Mouse (Mus musculus) forebrain, embryonic 11.5 days (tissue): ENCODE data around the gene Foxp4. TPM values are rescaled to one million over a fixed set of nuclear protein-coding genes. Genes with fewer than 3 reads are reported as not detected.

Source experiments
- ATAC-seq: fragments of 200-750 bp; cut with Nextera tagmentation; replicated peaks from 2 replicates; pipeline ENCODE4 v1.8.0; 2017; ENCODE audit warnings: moderate TSS enrichment; ENCODE audit not compliant: low FRiP score
- DNase-seq: peaks from one replicate; pipeline ENCODE4 v3.0.0-alpha.2; 2017; ENCODE audit warnings: low spot score
- H3K27ac ChIP-seq: fragments of 300-500 bp; sonication (generic); 2 replicates; pipeline ENCODE4 v1.5.1; 2014; ENCODE audit warnings: low read depth, low read length
- H3K27me3 ChIP-seq: fragments of 300-500 bp; sonication (generic); 2 replicates; pipeline ENCODE4 v1.6.1; 2014; ENCODE audit warnings: mild to moderate bottlenecking, low read length, mixed read lengths; ENCODE audit not compliant: control insufficient read depth, insufficient read depth
- H3K36me3 ChIP-seq: fragments of 300-500 bp; sonication (generic); 2 replicates; pipeline ENCODE4 v1.6.1; 2014; ENCODE audit warnings: mild to moderate bottlenecking, low read length, moderate library complexity, mixed read lengths; ENCODE audit not compliant: control insufficient read depth, insufficient read depth
- H3K4me1 ChIP-seq: fragments of 300-500 bp; sonication (generic); replicated peaks from 2 replicates; pipeline ENCODE4 v1.6.1; 2014; ENCODE audit warnings: low read length, mixed read lengths; ENCODE audit not compliant: control insufficient read depth, insufficient read depth
- H3K4me2 ChIP-seq: fragments of 300-500 bp; sonication (generic); 2 replicates; pipeline ENCODE4 v1.6.1; 2014; ENCODE audit warnings: low read depth, mild to moderate bottlenecking, low read length, moderate library complexity, mixed read lengths; ENCODE audit not compliant: severe bottlenecking
- H3K4me3 ChIP-seq: fragments of 300-500 bp; sonication (generic); 2 replicates; pipeline ENCODE4 v1.5.1; 2014; ENCODE audit warnings: low read depth, low read length
- H3K9ac ChIP-seq: fragments of 300-500 bp; sonication (generic); 2 replicates; pipeline ENCODE4 v1.6.1; 2014; ENCODE audit warnings: low read length
- H3K9me3 ChIP-seq: fragments of 300-500 bp; sonication (generic); 2 replicates; pipeline ENCODE4 v1.6.1; 2016; ENCODE audit warnings: low read length, mixed read lengths; ENCODE audit not compliant: control insufficient read depth
- WGBS: fragments of 180-500 bp; shearing (Covaris S2); extraction: QIAGEN DNeasy Blood & Tissue Kit; methylation state at CpG from one replicate; pipeline ENCODE4 v1.1.7; 2014; 5-methylcytosine and 5-hydroxymethylcytosine counted together
- polyA plus RNA-seq: library from polyadenylated mRNA; unstranded; fragments of >200 nt; fragmentation: Nextera tagmentation; extraction: Ambion mirVana; gene quantifications from 2 replicates; pipeline ENCODE4 v1.2.1, GENCODE M21; 2014

Gene Foxp4
- polyA plus RNA-seq, 1 experiment from 2014 or later = 26.1 TPM

DNA sequence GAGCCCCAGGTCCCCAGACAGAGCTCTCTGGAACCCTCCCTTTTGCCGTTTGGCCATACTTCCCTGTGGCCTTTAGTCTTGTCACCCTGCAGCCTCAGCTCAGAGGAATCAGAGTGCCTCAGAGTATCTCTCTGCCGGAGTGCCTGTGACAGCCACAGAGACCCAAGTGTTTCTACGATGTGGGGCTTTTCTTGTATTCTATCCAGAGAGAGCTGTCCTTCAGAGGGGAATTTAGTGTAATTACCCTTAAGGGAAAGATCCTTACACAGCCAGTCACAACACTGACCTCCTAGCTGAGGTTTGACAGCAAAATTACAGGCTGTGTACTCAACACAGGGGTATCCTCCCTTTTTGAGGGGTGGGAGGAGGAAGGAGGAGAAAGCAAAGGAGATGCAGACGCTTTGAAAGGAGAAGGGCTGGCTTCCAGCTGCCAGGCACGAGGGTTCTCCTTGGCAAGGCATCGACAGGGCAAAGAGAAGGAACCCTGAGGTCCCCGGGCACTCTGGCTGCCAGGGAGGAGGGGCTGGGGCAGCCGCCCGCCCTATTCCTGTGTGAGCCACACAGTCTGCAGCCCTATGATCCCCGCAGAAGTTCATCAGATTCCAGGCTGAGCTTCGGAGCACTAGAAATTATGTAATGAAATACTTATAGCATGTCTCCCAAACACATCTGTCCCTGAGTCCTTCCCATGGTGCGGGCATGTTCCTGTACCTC is 28.1 kb upstream of the Foxp4 start:
- ATAC-seq = no peak
- Histone ChIP-seq H3K36me3 (no peaks in the 10 kb centered on the region), H3K9me3 (no peaks in the 10 kb centered on the region), H3K4me3 (no peak overlapping the region), H3K9ac (no peak overlapping the region), H3K27ac (peak overlapping the region; percentile 13; the same call in 1 of the 2 replicates), H3K4me1 (peaks cover 6% of the 10 kb centered on the region), H3K27me3 (peaks cover 3% of the 10 kb centered on the region; the same call in 1 of the 2 replicates), H3K4me2 (no peak overlapping the region)
- 40% methylated on average over 12 of the region's 12 CpGs for WGBS
- DNase-seq = no peak

DNA sequence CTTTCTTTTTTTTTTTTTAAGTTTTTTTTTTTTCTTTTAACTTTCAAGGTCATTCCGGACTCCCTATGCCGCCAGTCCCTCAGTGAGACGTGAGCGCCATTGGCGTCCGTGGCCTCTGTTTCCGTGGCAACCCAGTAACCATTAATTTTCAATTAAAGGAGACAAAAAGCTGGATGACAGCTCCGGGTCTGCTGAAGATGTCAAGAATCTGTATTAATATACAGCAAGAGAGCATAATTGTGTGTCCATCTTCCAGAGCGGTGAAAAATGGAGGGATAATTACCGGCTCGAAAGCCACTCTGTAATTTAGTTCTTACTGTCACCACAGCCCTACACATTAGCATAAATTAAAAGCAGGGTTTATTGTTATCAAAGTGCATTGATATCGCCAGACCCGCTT is 27.0 kb upstream of the Foxp4 start:
- no peak overlapping the region for H3K9ac ChIP-seq
- H3K27me3 ChIP-seq = peaks cover 5% of the 10 kb centered on the region; the same call in 1 of the 2 replicates
- 37% methylated on average over 13 of the region's 13 CpGs for WGBS
- H3K4me2 ChIP-seq = no peak overlapping the region
- H3K27ac ChIP-seq = no peak overlapping the region
- H3K4me1 ChIP-seq = peaks cover 13% of the 10 kb centered on the region
- no peaks in the 10 kb centered on the region for H3K36me3 ChIP-seq
- DNase-seq (no peak), ATAC-seq (peak; percentile 72)
- H3K4me3 ChIP-seq = no peak overlapping the region
- no peaks in the 10 kb centered on the region for H3K9me3 ChIP-seq

DNA sequence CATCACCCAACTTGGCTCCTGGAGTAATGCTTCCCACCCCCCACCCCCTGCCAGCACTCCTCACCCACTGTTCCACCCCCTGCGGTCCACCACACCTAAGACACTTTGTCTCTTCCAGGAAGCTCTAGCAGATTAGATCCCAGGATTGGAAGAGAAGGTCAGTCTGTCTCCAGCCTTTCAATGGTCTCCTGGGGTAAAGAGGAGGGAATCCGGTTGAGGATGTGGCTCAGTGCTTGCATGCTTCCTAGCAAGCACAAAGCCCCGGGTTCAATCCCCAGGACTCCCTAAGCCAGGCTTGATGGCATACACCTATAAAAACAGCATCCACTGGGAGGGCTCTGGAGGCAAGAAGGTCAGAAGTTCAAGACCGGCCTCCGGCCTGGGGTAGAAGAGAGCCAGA is 26.4 kb upstream of the Foxp4 start:
- H3K9ac ChIP-seq = no peak overlapping the region
- H3K4me2 ChIP-seq = no peak overlapping the region
- H3K36me3 ChIP-seq = no peaks in the 10 kb centered on the region
- H3K27ac ChIP-seq = no peak overlapping the region
- H3K4me3 ChIP-seq = no peak overlapping the region
- H3K9me3 ChIP-seq = no peaks in the 10 kb centered on the region
- no peak for ATAC-seq
- 74% methylated on average over 5 of the region's 5 CpGs for WGBS
- peaks cover 5% of the 10 kb centered on the region; the same call in 1 of the 2 replicates for H3K27me3 ChIP-seq
- DNase-seq = no peak
- H3K4me1 ChIP-seq = peaks cover 13% of the 10 kb centered on the region

DNA sequence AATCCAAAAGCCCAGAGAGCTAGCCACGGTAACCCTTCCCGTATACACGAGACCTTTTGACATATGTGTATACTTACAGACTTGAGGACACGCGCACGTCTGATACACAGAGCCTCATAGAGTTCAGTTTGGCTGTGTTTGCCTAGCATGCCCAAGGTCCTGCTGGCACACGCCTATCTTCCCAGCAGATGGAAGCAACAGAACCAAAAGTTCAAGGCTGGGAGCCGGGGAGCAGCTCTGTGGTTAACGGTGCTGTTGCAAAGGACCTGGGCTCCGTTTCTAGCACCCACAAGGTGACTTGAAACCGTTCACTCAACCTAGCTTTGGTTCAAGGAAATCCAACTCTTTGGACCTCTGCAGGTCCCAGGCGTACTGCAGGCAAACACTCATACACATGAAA is 25.0 kb upstream of the Foxp4 start:
- DNase-seq (no peak), ATAC-seq (no peak)
- Histone ChIP-seq H3K27me3 (peaks cover 5% of the 10 kb centered on the region; the same call in 1 of the 2 replicates), H3K9me3 (no peaks in the 10 kb centered on the region), H3K4me1 (peaks cover 13% of the 10 kb centered on the region), H3K4me3 (no peak overlapping the region), H3K9ac (no peak overlapping the region), H3K36me3 (no peaks in the 10 kb centered on the region), H3K27ac (no peak overlapping the region), H3K4me2 (no peak overlapping the region)
- WGBS = 93% methylated on average over 12 of the region's 12 CpGs

DNA sequence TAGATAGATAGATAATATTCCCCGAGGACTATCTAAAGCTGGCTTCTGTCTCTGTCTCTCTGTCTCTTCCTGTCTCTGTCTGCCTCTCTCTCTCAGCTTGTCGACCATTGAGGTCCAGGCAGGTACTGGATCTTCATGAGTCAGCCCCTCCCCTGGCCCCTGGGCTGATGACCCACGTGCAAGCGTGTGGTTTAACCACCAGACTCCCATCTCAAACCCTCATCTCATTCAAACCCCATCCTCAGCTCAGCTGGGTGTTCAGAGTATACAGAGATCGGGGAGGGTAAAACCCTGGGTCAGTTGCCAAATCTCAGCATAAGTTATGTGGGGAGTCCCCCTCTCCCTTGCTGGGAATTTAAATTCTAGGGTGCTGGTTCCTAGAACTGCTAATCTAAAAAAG is 24.3 kb upstream of the Foxp4 start:
- no peak overlapping the region for H3K27ac ChIP-seq
- H3K9me3 ChIP-seq = no peaks in the 10 kb centered on the region
- H3K4me1 ChIP-seq = peaks cover 13% of the 10 kb centered on the region
- no peak overlapping the region for H3K9ac ChIP-seq
- no peak overlapping the region for H3K4me2 ChIP-seq
- DNase-seq = no peak
- no peak for ATAC-seq
- peaks cover 5% of the 10 kb centered on the region; the same call in 1 of the 2 replicates for H3K27me3 ChIP-seq
- 80% methylated on average over 5 of the region's 5 CpGs for WGBS
- H3K4me3 ChIP-seq = no peak overlapping the region
- no peaks in the 10 kb centered on the region for H3K36me3 ChIP-seq

DNA sequence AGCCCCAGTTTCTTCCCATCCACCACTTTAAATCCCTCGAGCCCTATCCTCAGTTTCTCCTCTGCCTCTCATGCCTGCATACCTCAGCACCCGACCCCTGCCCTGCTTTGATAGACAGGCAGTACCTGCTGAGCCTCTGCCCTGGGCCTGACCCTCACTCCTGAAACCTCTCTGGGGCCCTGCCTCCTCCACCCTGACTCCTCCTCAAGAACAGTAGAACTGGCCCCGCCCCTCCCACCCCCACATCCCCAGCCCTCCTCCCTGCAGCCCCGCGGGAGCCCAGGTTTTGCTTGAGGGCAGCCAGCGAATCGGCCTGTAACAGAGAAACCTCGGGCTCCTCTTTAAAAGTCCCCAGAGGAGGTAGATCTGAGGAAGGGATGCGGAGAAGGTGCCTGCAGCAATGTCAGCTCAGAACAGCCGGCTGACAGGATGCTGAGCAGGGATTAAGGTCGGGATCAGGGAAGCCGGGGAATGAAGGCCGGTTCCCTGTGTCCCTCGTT is 22.5 kb upstream of the Foxp4 start:
- Histone ChIP-seq H3K4me1 (peaks cover 12% of the 10 kb centered on the region), H3K4me3 (no peak overlapping the region), H3K9me3 (no peaks in the 10 kb centered on the region), H3K36me3 (no peaks in the 10 kb centered on the region), H3K27me3 (peaks cover 2% of the 10 kb centered on the region; the same call in 1 of the 2 replicates), H3K9ac (peak overlapping the region; percentile 27), H3K4me2 (peak overlapping the region; percentile 34; the same call in 1 of the 2 replicates), H3K27ac (no peak overlapping the region)
- DNase-seq = peak; percentile 70
- 2% methylated on average over 14 of the region's 14 CpGs for WGBS
- ATAC-seq = peak; percentile 51; the same call in 1 of the 2 replicates

DNA sequence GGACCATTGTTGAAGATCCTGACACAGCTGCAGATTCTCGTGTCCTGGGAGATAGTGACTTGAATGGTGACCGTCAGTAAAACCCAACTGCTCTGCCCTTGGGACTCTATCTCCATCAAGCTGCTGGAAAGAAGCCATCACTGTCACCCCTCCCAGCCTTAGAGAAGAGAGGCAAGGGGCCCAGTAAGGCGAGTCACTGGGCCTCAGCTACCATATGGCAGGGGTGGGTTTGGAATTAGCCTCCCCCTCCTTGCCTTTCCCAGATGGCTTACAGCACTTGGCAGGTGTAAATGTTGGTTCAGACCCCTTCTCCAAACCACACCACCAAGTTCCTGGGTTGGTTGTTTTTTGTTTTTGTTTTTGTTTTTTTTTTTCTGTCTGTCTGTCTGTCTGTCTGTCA is 21.7 kb upstream of the Foxp4 start:
- Histone ChIP-seq H3K4me3 (no peak overlapping the region), H3K27ac (no peak overlapping the region), H3K36me3 (no peaks in the 10 kb centered on the region), H3K27me3 (peaks cover 2% of the 10 kb centered on the region; the same call in 1 of the 2 replicates), H3K4me2 (no peak overlapping the region), H3K9ac (no peak overlapping the region), H3K4me1 (peaks cover 10% of the 10 kb centered on the region), H3K9me3 (no peaks in the 10 kb centered on the region)
- DNase-seq (no peak), ATAC-seq (no peak)
- WGBS = 84% methylated on average over 3 of the region's 3 CpGs

DNA sequence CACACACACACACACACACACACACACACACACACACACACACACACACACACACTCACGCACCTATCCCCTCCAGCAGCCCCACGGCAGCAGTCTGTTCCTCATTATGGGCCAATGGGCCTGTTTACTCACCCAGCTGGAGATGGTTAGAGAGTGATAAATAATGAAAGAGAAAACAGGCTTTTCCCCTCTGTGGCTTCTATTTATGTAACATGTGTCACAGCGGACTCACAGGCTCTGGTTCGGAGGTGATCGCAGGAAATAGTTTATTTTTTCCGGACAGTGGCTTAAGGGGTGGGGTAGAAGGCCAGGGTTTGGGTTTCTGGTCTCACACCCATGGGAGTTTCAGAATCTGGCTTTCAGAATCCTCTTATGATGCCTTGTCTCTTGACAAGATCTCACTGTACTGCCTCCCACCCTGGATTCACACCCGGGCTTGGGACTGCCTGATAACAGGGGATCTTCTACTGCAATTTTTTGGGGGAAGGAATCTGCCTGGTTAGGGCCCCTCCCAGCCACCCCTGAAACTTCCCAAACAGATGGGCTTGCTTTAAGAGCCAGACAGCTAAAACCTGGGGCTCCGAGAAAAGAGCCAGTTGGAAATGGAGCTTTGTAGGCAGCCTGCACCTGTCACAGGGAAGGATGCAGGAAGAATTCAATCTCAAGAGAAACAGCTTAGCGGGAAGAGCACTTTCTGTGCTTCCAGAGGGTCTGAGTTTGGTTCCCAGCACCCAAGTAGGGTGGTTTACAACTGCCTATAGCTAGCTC is 18.8 kb upstream of the Foxp4 start:
- no peaks in the 10 kb centered on the region for H3K36me3 ChIP-seq
- H3K27me3 ChIP-seq = peaks cover 2% of the 10 kb centered on the region; the same call in 1 of the 2 replicates
- peaks cover 8% of the 10 kb centered on the region for H3K4me1 ChIP-seq
- no peak overlapping the region for H3K27ac ChIP-seq
- no peak for ATAC-seq
- no peak overlapping the region for H3K9ac ChIP-seq
- no peak overlapping the region for H3K4me3 ChIP-seq
- no peak overlapping the region for H3K4me2 ChIP-seq
- 69% methylated on average over 9 of the region's 9 CpGs for WGBS
- no peak for DNase-seq
- no peaks in the 10 kb centered on the region for H3K9me3 ChIP-seq
